Mouse (Mus musculus): Measurements from ENCODE around the gene Tnfsf13. TPM values are rescaled to one million over a fixed set of nuclear protein-coding genes. Genes with fewer than 3 reads are reported as not detected.
A peak's percentile ranks its signal among the peaks of the same experiment; 100 is the strongest.

Gene Tnfsf13
- polyA plus RNA-seq, 1 experiment from 2014 or later: 0.24 TPM

DNA sequence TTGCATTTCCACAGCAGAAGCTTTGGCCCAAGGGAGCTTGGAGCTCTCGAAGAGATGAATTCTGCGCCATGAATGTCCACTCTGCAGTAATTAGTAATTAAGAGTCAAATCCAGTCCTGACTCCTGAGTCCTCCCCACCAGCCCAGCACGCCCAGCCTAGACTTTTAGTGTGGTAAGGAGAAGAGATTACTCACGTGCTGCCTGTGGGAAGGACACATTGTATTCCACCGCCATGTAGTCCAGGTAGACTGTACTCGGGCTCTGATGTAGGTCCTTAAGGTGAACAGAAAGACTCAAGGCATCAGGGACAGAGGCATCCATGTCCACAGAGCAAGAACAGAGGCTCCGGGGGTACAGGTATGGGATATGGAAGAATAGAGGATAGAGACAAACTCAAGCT, 20.7 kb downstream of the Tnfsf13 start:
- no peak for ATAC-seq (ENCODE audit: insufficient number of reproducible peaks, insufficient read depth, low FRiP score, low read depth)
- H3K27ac ChIP-seq (replicated peaks in 1 of 2; ENCODE audit: control insufficient read depth in 1 of 2, insufficient read depth in 1 of 2, low read depth in 2 of 2, low read length in 2 of 2): no peak overlapping the region
- no peaks in the 10 kb centered on the region for H3K27me3 ChIP-seq (ENCODE audit: control insufficient read depth, insufficient read depth, low read length)
- no peaks in the 10 kb centered on the region for H3K9me3 ChIP-seq (ENCODE audit: control insufficient read depth, low read length)
- no peak overlapping the region for H3K4me2 ChIP-seq (ENCODE audit: low read length)
- H3K36me3 ChIP-seq (ENCODE audit: control insufficient read depth, insufficient read depth, low read length): peaks cover 70% of the 10 kb centered on the region
- no peak overlapping the region for H3K4me3 ChIP-seq (ENCODE audit: control insufficient read depth in 1 of 2, insufficient read depth in 1 of 2, low read depth in 1 of 2, low read length in 2 of 2)
- 92% methylated on average over 7 of the region's 7 CpGs for WGBS
- H3K9ac ChIP-seq (ENCODE audit: low read length): no peak overlapping the region
- peaks cover 8 to 27% of the 10 kb centered on the region in 2 experiments for H3K4me1 ChIP-seq (ENCODE audit: control insufficient read depth in 2 of 2, insufficient read depth in 2 of 2, low read length in 2 of 2)

DNA sequence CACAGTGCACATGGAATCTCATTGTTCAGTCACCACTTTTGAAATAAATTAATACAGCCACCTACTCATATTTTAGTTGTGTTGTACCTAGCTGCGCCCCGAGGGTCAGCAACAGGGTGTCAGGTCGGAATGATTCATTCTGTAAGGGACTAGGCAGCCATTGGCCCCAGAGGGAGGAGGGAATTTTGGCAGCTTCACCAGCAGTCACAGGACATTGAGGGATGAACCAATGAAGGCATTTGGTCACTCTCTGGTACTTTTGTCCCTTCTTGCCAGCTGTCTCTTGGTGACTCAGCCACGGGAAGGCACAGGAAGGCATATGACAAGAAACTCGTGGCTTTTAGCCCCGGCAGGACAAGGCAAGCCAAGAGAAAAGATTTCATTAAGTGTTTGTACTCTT, 21.8 kb downstream of the Tnfsf13 start:
- WGBS: 88% methylated on average over 6 of the region's 6 CpGs
- Histone ChIP-seq H3K36me3 (ENCODE audit: control insufficient read depth, insufficient read depth, low read length) (peaks cover 65% of the 10 kb centered on the region), H3K9ac (ENCODE audit: low read length) (no peak overlapping the region), H3K27me3 (ENCODE audit: control insufficient read depth, insufficient read depth, low read length) (no peaks in the 10 kb centered on the region), H3K4me3 (ENCODE audit: control insufficient read depth in 1 of 2, insufficient read depth in 1 of 2, low read depth in 1 of 2, low read length in 2 of 2) (no peak overlapping the region), H3K9me3 (ENCODE audit: control insufficient read depth, low read length) (no peaks in the 10 kb centered on the region), H3K4me2 (ENCODE audit: low read length) (no peak overlapping the region), H3K4me1 (ENCODE audit: control insufficient read depth in 2 of 2, insufficient read depth in 2 of 2, low read length in 2 of 2) (peaks cover 8 to 20% of the 10 kb centered on the region in 2 experiments), H3K27ac (replicated peaks in 1 of 2; ENCODE audit: control insufficient read depth in 1 of 2, insufficient read depth in 1 of 2, low read depth in 2 of 2, low read length in 2 of 2) (peak overlapping the region in 1 of 2 experiments; percentile 91; a peak in 2 of 4 replicates)
- no peak for ATAC-seq (ENCODE audit: insufficient number of reproducible peaks, insufficient read depth, low FRiP score, low read depth)

DNA sequence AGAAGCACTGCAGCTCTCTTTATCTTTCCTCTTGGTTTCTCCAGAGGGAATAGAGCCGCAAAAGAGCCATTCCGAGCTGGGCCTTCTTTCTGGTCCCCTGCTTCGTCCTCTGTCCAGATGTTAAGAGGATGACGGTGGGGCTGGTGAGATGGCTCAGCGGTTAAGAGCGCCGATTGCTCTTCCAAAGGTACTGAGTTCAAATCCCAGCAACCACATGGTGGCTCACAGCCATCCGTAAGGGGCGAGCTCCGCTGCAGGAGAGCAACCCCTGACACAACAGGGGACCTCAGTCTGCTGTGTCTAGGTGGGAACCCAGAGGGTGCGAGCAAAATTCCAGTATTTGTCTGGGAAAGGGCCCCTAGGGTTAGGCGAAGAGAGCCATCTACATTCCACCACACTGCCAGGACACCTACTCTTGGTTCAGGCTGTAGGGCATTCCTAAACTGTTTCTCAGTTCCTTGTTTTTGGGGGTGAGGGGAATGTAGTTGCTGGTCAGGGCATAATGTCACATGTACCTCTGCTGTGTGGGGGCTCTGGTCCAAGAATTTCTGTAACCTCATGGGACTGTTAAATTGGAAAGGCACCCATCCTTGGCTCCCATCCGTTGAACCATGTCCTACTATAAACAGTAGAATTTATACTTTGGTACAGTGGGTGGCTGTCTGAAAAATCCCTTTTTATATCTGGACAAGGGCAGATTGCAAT, 22.5 kb downstream of the Tnfsf13 start:
- WGBS: 67% methylated on average over 13 of the region's 13 CpGs
- Histone ChIP-seq H3K27me3 (ENCODE audit: control insufficient read depth, insufficient read depth, low read length) (no peaks in the 10 kb centered on the region), H3K4me2 (ENCODE audit: low read length) (peak overlapping the region; percentile 68), H3K36me3 (ENCODE audit: control insufficient read depth, insufficient read depth, low read length) (peaks cover 65% of the 10 kb centered on the region), H3K9me3 (ENCODE audit: control insufficient read depth, low read length) (no peaks in the 10 kb centered on the region), H3K4me3 (ENCODE audit: control insufficient read depth in 1 of 2, insufficient read depth in 1 of 2, low read depth in 1 of 2, low read length in 2 of 2) (peak overlapping the region; percentile 57 to 85), H3K4me1 (ENCODE audit: control insufficient read depth in 2 of 2, insufficient read depth in 2 of 2, low read length in 2 of 2) (peaks cover 8 to 20% of the 10 kb centered on the region in 2 experiments), H3K27ac (replicated peaks in 1 of 2; ENCODE audit: control insufficient read depth in 1 of 2, insufficient read depth in 1 of 2, low read depth in 2 of 2, low read length in 2 of 2) (peak overlapping the region; percentile 84 to 91), H3K9ac (ENCODE audit: low read length) (peak overlapping the region; percentile 78)
- ATAC-seq (ENCODE audit: insufficient number of reproducible peaks, insufficient read depth, low FRiP score, low read depth): no peak

DNA sequence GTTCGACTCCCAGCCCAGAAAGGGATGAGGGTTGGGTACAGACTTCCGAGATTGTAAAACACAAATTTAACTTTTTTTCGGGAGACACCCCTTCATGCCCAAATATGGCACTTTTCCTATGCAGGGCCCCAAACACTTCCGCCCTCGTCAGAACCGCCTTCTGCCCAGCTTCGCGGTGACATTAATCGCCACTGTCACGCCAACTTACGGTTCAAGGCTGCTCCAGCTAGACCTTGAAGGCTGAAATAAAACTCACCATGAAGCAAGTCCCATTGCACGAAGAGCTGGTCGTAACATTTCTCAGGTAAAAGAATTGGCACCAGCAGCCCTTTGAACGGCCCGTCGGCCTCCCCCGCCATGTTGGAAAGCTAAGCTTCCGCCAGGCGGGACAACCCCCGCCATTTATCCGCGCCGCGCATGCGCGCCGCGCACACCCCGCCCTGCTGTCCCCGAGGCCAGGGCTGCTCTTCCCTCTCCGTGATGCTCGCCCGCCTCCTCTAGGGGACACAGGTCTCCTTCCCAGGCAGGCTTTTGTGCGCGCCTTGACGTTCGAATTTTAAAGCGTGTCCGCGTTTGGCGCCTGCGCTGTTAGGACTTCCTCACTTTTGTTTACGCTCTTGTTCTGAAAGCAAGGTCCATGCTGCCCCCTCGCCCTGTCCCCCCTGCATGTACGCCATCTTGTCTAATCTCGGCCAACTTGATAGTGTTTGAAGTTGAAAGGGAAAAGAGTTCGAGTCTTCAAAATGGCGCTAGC, 23.2 kb downstream of the Tnfsf13 start, which contains the start of gene Mpdu1:
Mpdu1 (minus strand) TSS at position 430 of the 754 bp plus-strand sequence.
- Histone ChIP-seq H3K36me3 (ENCODE audit: control insufficient read depth, insufficient read depth, low read length) (peaks cover 65% of the 10 kb centered on the region), H3K9me3 (ENCODE audit: control insufficient read depth, low read length) (no peaks in the 10 kb centered on the region), H3K4me1 (ENCODE audit: control insufficient read depth in 2 of 2, insufficient read depth in 2 of 2, low read length in 2 of 2) (peaks cover 8 to 20% of the 10 kb centered on the region in 2 experiments), H3K4me3 (ENCODE audit: control insufficient read depth in 1 of 2, insufficient read depth in 1 of 2, low read depth in 1 of 2, low read length in 2 of 2) (peak within 1 kb of the TSS; percentile 57 to 85), H3K27me3 (ENCODE audit: control insufficient read depth, insufficient read depth, low read length) (no peaks in the 10 kb centered on the region), H3K27ac (replicated peaks in 1 of 2; ENCODE audit: control insufficient read depth in 1 of 2, insufficient read depth in 1 of 2, low read depth in 2 of 2, low read length in 2 of 2) (peak within 1 kb of the TSS; percentile 91 to 99), H3K4me2 (ENCODE audit: low read length) (peak within 1 kb of the TSS; percentile 68), H3K9ac (ENCODE audit: low read length) (peak within 1 kb of the TSS; percentile 78)
- peak; percentile 95 for ATAC-seq (ENCODE audit: insufficient number of reproducible peaks, insufficient read depth, low FRiP score, low read depth)
- under 1% methylated on average over 48 of the region's 48 CpGs for WGBS

DNA sequence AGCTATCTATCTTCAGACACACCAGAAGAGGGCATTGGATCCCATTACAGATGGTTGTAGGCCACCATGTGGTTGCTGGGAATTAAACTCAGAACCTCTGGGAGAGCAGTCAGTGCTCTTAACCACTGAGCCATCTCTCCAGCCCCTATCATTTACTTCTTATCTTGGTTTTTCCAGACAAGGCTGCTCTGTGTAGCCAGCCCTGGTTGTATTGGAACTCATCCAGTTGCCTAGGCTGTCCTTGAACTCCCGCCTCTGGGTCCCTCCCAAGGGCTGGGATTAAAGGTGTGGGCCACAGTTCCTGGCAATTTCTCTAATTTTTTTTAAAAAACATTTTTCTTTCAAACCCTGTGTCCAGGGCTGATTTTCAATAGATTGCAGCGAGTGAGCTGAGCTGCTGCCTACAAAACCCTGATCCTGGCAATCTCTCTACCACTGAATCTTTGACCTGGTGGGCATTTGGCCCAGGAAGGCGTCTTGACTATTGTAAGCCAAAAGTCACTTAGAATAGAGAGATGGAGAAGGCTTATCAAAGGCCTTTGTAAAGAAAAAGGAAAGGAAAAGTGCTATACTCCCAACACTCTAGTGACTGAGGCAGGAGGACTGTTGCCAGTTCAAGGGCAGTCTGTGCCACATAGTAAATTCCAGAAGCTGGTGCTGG, 24.2 kb downstream of the Tnfsf13 start:
- H3K27ac ChIP-seq (replicated peaks in 1 of 2; ENCODE audit: control insufficient read depth in 1 of 2, insufficient read depth in 1 of 2, low read depth in 2 of 2, low read length in 2 of 2): peak overlapping the region; percentile 91 to 99
- H3K4me1 ChIP-seq (ENCODE audit: control insufficient read depth in 2 of 2, insufficient read depth in 2 of 2, low read length in 2 of 2): peaks cover 8 to 20% of the 10 kb centered on the region in 2 experiments
- no peaks in the 10 kb centered on the region for H3K27me3 ChIP-seq (ENCODE audit: control insufficient read depth, insufficient read depth, low read length)
- WGBS: 64% methylated on average over 3 of the region's 3 CpGs
- no peaks in the 10 kb centered on the region for H3K9me3 ChIP-seq (ENCODE audit: control insufficient read depth, low read length)
- peak overlapping the region; percentile 68 for H3K4me2 ChIP-seq (ENCODE audit: low read length)
- peak overlapping the region; percentile 57 to 85 for H3K4me3 ChIP-seq (ENCODE audit: control insufficient read depth in 1 of 2, insufficient read depth in 1 of 2, low read depth in 1 of 2, low read length in 2 of 2)
- no peak for ATAC-seq (ENCODE audit: insufficient number of reproducible peaks, insufficient read depth, low FRiP score, low read depth)
- H3K36me3 ChIP-seq (ENCODE audit: control insufficient read depth, insufficient read depth, low read length): peaks cover 66% of the 10 kb centered on the region
- H3K9ac ChIP-seq (ENCODE audit: low read length): peak overlapping the region; percentile 78

DNA sequence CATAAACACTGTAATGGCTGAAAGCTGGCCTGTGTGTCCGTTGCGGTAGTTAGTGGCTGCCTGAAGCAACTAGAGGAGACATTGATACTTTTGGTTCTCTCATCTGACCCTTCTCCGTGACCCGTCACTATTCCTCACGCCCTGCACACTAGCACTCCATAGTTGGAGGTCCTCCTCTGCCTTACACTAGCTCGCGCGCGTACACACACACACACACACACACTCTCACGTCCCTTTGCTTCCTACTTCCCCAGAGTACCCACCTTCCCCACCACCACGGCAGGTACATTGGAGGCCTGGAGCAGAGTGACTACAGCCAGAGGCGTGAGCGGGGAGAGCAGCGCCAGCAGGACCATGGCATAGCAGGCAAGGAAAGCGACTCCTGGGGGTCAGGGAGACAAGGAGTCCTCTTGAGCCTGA, 28.1 kb downstream of the Tnfsf13 start:
- Histone ChIP-seq H3K27ac (replicated peaks in 1 of 2; ENCODE audit: control insufficient read depth in 1 of 2, insufficient read depth in 1 of 2, low read depth in 2 of 2, low read length in 2 of 2) (no peak overlapping the region), H3K4me3 (ENCODE audit: control insufficient read depth in 1 of 2, insufficient read depth in 1 of 2, low read depth in 1 of 2, low read length in 2 of 2) (no peak overlapping the region), H3K27me3 (ENCODE audit: control insufficient read depth, insufficient read depth, low read length) (no peaks in the 10 kb centered on the region), H3K4me1 (ENCODE audit: control insufficient read depth in 2 of 2, insufficient read depth in 2 of 2, low read length in 2 of 2) (peaks cover 4 to 19% of the 10 kb centered on the region in 2 experiments), H3K9me3 (ENCODE audit: control insufficient read depth, low read length) (no peaks in the 10 kb centered on the region), H3K9ac (ENCODE audit: low read length) (no peak overlapping the region), H3K36me3 (ENCODE audit: control insufficient read depth, insufficient read depth, low read length) (peaks cover 63% of the 10 kb centered on the region), H3K4me2 (ENCODE audit: low read length) (no peak overlapping the region)
- ATAC-seq (ENCODE audit: insufficient number of reproducible peaks, insufficient read depth, low FRiP score, low read depth): no peak
- WGBS: 83% methylated on average over 15 of the region's 15 CpGs

DNA sequence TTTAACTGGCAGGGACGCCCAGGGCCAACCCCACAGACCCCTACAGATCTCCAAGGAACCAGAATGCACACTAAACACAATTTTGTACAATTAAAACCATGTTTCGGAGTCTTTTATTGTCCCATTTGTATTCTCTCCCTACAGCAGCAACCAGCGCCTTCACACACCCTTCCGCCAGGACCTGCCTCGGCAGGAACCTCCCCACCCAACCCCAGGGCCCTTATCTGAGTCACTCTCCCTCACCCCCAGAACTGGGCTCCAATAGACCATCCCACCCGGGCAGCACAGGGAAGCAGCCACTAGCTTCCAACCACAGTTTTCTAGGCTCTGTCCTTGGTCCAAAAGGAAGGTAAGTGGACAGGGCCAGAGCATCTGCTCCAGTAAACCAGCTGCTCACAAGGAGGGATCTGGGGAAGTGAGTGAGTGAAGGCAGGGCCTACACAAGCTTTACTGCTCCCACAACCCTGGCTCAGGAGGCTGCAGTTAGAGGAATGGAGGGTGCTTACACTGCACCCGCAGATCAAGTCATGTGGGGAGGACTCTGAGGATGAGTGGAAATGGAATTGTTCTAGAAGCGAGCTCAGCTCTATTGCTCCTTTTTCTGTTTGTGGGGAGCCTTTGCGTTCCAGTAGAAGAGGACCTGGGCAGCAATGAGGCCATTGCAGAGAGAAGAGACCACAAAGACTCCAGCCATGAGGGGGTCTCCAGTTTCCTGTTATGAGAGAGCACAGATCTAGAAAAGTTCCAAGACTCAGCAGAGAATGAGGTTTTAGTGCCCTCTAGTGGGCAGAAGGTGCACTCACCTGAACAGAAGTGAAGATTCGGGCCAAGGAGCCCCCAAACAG, 28.7 kb downstream of the Tnfsf13 start:
- Histone ChIP-seq H3K4me1 (ENCODE audit: control insufficient read depth in 2 of 2, insufficient read depth in 2 of 2, low read length in 2 of 2) (peaks cover 4 to 19% of the 10 kb centered on the region in 2 experiments), H3K27ac (replicated peaks in 1 of 2; ENCODE audit: control insufficient read depth in 1 of 2, insufficient read depth in 1 of 2, low read depth in 2 of 2, low read length in 2 of 2) (no peak overlapping the region), H3K4me3 (ENCODE audit: control insufficient read depth in 1 of 2, insufficient read depth in 1 of 2, low read depth in 1 of 2, low read length in 2 of 2) (no peak overlapping the region), H3K9ac (ENCODE audit: low read length) (no peak overlapping the region), H3K9me3 (ENCODE audit: control insufficient read depth, low read length) (no peaks in the 10 kb centered on the region), H3K4me2 (ENCODE audit: low read length) (no peak overlapping the region), H3K36me3 (ENCODE audit: control insufficient read depth, insufficient read depth, low read length) (peaks cover 69% of the 10 kb centered on the region), H3K27me3 (ENCODE audit: control insufficient read depth, insufficient read depth, low read length) (no peaks in the 10 kb centered on the region)
- ATAC-seq (ENCODE audit: insufficient number of reproducible peaks, insufficient read depth, low FRiP score, low read depth): no peak
- 76% methylated on average over 10 of the region's 10 CpGs for WGBS

Data from heart, embryonic 14.5 days (tissue).